Comparison of ENCODE assay signal across 22 mouse cellular contexts in genomic region chr9:61843513-61843912, GRCm38 (mm10).
DNase-seq lines count a peak whose midpoint lies in the region; ATAC-seq and TF ChIP-seq lines count a peak whose summit lies in the region.
"Had no signal": no experiment of that assay in that cellular context is flagged by ENCODE, and none has a peak within 500 bp of the region (broad histone marks: within the 10 kb centered on the region; RNA-seq: fewer than 3 reads in every experiment).

No protein-coding gene starts in this region.

- H3K9ac ChIP-seq in hindbrain, embryonic 14.5 days = no peak overlapping the region
- no peak overlapping the region for H3K9ac ChIP-seq in kidney, embryonic 14.5 days (ENCODE audit: low read depth, low read length)
- H3K9ac ChIP-seq in liver, adult 2 months (ENCODE audit: low read depth, low read length) = no peak overlapping the region
- no peak overlapping the region for H3K9ac ChIP-seq in liver, postnatal 0 days (replicated peaks)
- no peak overlapping the region for H3K9ac ChIP-seq in midbrain, embryonic 14.5 days (replicated peaks; ENCODE audit: low read length)
- H3K9ac ChIP-seq: embryonic facial prominence, embryonic 13.5 days; forebrain, embryonic 15.5 days; hindbrain, embryonic 12.5 days; limb, embryonic 15.5 days; midbrain, embryonic 12.5 days; neural tube, embryonic 13.5 days had no signal

- TF ChIP-seq EP300 in liver, postnatal 0 days (IDR thresholded peaks at IDR 0.05; ENCODE audit: low read depth) = no peak

- no peak for TF ChIP-seq POLR2A in liver, adult 2 months (IDR thresholded peaks at IDR 0.05; ENCODE audit: extremely low read depth, insufficient read depth, low read length)

- no peak overlapping the region for H3K4me3 ChIP-seq in hindbrain, embryonic 10.5 days
- no peak overlapping the region for H3K4me3 ChIP-seq in hindbrain, embryonic 14.5 days (replicated peaks; ENCODE audit: low read length)
- no peak overlapping the region for H3K4me3 ChIP-seq in kidney, embryonic 14.5 days (ENCODE audit: low read length)
- no peak overlapping the region for H3K4me3 ChIP-seq in liver, adult 2 months (ENCODE audit: insufficient read depth, low read depth, low read length)
- no peak overlapping the region for H3K4me3 ChIP-seq in liver, postnatal 0 days (ENCODE audit: low read depth, low read length)
- H3K4me3 ChIP-seq in midbrain, embryonic 14.5 days (replicated peaks; ENCODE audit: low read depth, low read length) = no peak overlapping the region
- H3K4me3 ChIP-seq: embryonic facial prominence, embryonic 13.5 days; forebrain, embryonic 15.5 days; hindbrain, embryonic 12.5 days; limb, embryonic 15.5 days; midbrain, embryonic 12.5 days; neural tube, embryonic 13.5 days had no signal

- no peaks in the 10 kb centered on the region for H3K36me3 ChIP-seq in hindbrain, embryonic 10.5 days
- H3K36me3 ChIP-seq in hindbrain, embryonic 14.5 days (replicated peaks; ENCODE audit: control insufficient read depth, insufficient read depth) = no peaks in the 10 kb centered on the region
- H3K36me3 ChIP-seq in kidney, embryonic 14.5 days (ENCODE audit: control insufficient read depth, insufficient read depth, low read length) = no peaks in the 10 kb centered on the region
- H3K36me3 ChIP-seq in liver, adult 2 months (ENCODE audit: control insufficient read depth, insufficient read depth, low read length) = no peaks in the 10 kb centered on the region
- H3K36me3 ChIP-seq in liver, postnatal 0 days (replicated peaks; ENCODE audit: insufficient read depth, low read length) = no peaks in the 10 kb centered on the region
- H3K36me3 ChIP-seq in midbrain, embryonic 14.5 days (ENCODE audit: control insufficient read depth, insufficient read depth, low read length) = no peaks in the 10 kb centered on the region
- H3K36me3 ChIP-seq: embryonic facial prominence, embryonic 13.5 days; forebrain, embryonic 15.5 days; hindbrain, embryonic 12.5 days; limb, embryonic 15.5 days; midbrain, embryonic 12.5 days; neural tube, embryonic 13.5 days had no signal

- no peak for ATAC-seq in hindbrain, embryonic 14.5 days (ENCODE audit: low FRiP score)
- ATAC-seq in kidney, embryonic 14.5 days (ENCODE audit: low FRiP score, low TSS enrichment) = peak; percentile 62; the same call in 1 of the 2 replicates
- peak; percentile 98 for ATAC-seq in liver, postnatal 0 days
- no peak for ATAC-seq in midbrain, embryonic 14.5 days (ENCODE audit: low FRiP score, low TSS enrichment)
- ATAC-seq: CD4-positive, CD25-positive, alpha-beta regulatory T cell, adult 4 months; forebrain, embryonic 15.5 days; inflammation-experienced regulatory T-cells, adult 6 months; Patski had no signal

- H3K27me3 ChIP-seq in hindbrain, embryonic 10.5 days (ENCODE audit: insufficient read depth, poor library complexity, severe bottlenecking) = no peaks in the 10 kb centered on the region
- H3K27me3 ChIP-seq in hindbrain, embryonic 14.5 days (ENCODE audit: control insufficient read depth, insufficient read depth, low read length) = no peaks in the 10 kb centered on the region
- H3K27me3 ChIP-seq in kidney, embryonic 14.5 days (ENCODE audit: control insufficient read depth, insufficient read depth, low read length) = no peaks in the 10 kb centered on the region
- H3K27me3 ChIP-seq in liver, adult 2 months (ENCODE audit: control insufficient read depth, insufficient read depth, low read length) = no peaks in the 10 kb centered on the region
- H3K27me3 ChIP-seq in liver, postnatal 0 days (ENCODE audit: insufficient read depth, low read length) = no peaks in the 10 kb centered on the region
- H3K27me3 ChIP-seq in midbrain, embryonic 14.5 days (ENCODE audit: control insufficient read depth, insufficient read depth, low read length) = no peaks in the 10 kb centered on the region
- H3K27me3 ChIP-seq: embryonic facial prominence, embryonic 13.5 days; forebrain, embryonic 15.5 days; hindbrain, embryonic 12.5 days; limb, embryonic 15.5 days; midbrain, embryonic 12.5 days; neural tube, embryonic 13.5 days; Patski had no signal

- H3K4me1 ChIP-seq in hindbrain, embryonic 10.5 days (replicated peaks) = peaks cover 20% of the 10 kb centered on the region
- H3K4me1 ChIP-seq in hindbrain, embryonic 14.5 days (replicated peaks; ENCODE audit: control insufficient read depth, insufficient read depth, low read length) = no peaks in the 10 kb centered on the region
- no peaks in the 10 kb centered on the region for H3K4me1 ChIP-seq in kidney, embryonic 14.5 days (ENCODE audit: control insufficient read depth, insufficient read depth, low read length)
- peaks cover 19% of the 10 kb centered on the region for H3K4me1 ChIP-seq in liver, adult 2 months (ENCODE audit: control insufficient read depth, insufficient read depth, low read length)
- peaks cover 7% of the 10 kb centered on the region; the same call in 1 of the 2 replicates for H3K4me1 ChIP-seq in liver, postnatal 0 days (ENCODE audit: insufficient read depth)
- no peaks in the 10 kb centered on the region for H3K4me1 ChIP-seq in midbrain, embryonic 14.5 days (ENCODE audit: control insufficient read depth, insufficient read depth, low read length)
- H3K4me1 ChIP-seq: forebrain, embryonic 15.5 days; hindbrain, embryonic 12.5 days; neural tube, embryonic 13.5 days had no signal

- 81% methylated on average over 8 of the region's 8 CpGs for WGBS in hindbrain, embryonic 10.5 days
- 77% methylated on average over 8 of the region's 8 CpGs for WGBS in hindbrain, embryonic 14.5 days
- 65% methylated on average over 8 of the region's 8 CpGs for WGBS in kidney, embryonic 14.5 days
- 28% methylated on average over 8 of the region's 8 CpGs for WGBS in liver, adult 2 months
- 58% methylated on average over 8 of the region's 8 CpGs for WGBS in liver, postnatal 0 days (ENCODE audit: insufficient replicate concordance)
- WGBS in midbrain, embryonic 14.5 days = 91% methylated on average over 8 of the region's 8 CpGs

- H3K79me2 ChIP-seq in liver, adult 2 months (ENCODE audit: control insufficient read depth, insufficient read depth, low read length) = no peaks in the 10 kb centered on the region

- peak overlapping the region; percentile 53; the same call in 1 of the 2 replicates for H3K27ac ChIP-seq in hindbrain, embryonic 10.5 days
- no peak overlapping the region for H3K27ac ChIP-seq in hindbrain, embryonic 14.5 days
- H3K27ac ChIP-seq in kidney, embryonic 14.5 days (ENCODE audit: low read depth, low read length) = no peak overlapping the region
- H3K27ac ChIP-seq in liver, adult 2 months (replicated peaks; ENCODE audit: insufficient read depth, low read depth, low read length) = no peak overlapping the region
- no peak overlapping the region for H3K27ac ChIP-seq in liver, postnatal 0 days (ENCODE audit: low read depth)
- no peak overlapping the region for H3K27ac ChIP-seq in midbrain, embryonic 14.5 days (replicated peaks; ENCODE audit: low read depth, low read length)
- H3K27ac ChIP-seq: embryonic facial prominence, embryonic 13.5 days; forebrain, embryonic 15.5 days; hindbrain, embryonic 12.5 days; limb, embryonic 15.5 days; midbrain, embryonic 12.5 days; neural tube, embryonic 13.5 days had no signal

- no peak for DNase-seq in hindbrain, embryonic 10.5 days (ENCODE audit: low spot score)
- DNase-seq in hindbrain, embryonic 14.5 days (ENCODE audit: low spot score) = no peak
- DNase-seq in liver, adult 2 months (ENCODE audit: extremely low read depth, low read depth, low spot score) = peak; percentile 99
- DNase-seq in liver, postnatal 0 days = peak; percentile 52
- no peak for DNase-seq in cerebellum, postnatal 25 days
- DNase-seq in midbrain, embryonic 14.5 days = no peak
- no peak for DNase-seq in layer of hippocampus, adult 9-11 months
- DNase-seq: adrenal gland, postnatal 14 days; cerebellum, postnatal 10 days; gastrocnemius, postnatal 36 days; layer of hippocampus, postnatal 36 days; right cerebral cortex, adult 18-20 months had no signal

- H3K4me2 ChIP-seq in hindbrain, embryonic 14.5 days (replicated peaks) = no peak overlapping the region
- H3K4me2 ChIP-seq in kidney, embryonic 14.5 days (replicated peaks; ENCODE audit: low read depth, low read length) = no peak overlapping the region
- no peak overlapping the region for H3K4me2 ChIP-seq in liver, postnatal 0 days (ENCODE audit: low read depth, low read length)
- H3K4me2 ChIP-seq in midbrain, embryonic 14.5 days (ENCODE audit: low read length) = no peak overlapping the region
- H3K4me2 ChIP-seq: embryonic facial prominence, embryonic 13.5 days; forebrain, embryonic 15.5 days; hindbrain, embryonic 12.5 days; limb, embryonic 15.5 days; midbrain, embryonic 12.5 days; neural tube, embryonic 13.5 days had no signal

- no peaks in the 10 kb centered on the region for H3K9me3 ChIP-seq in hindbrain, embryonic 10.5 days
- no peaks in the 10 kb centered on the region for H3K9me3 ChIP-seq in hindbrain, embryonic 14.5 days (ENCODE audit: control insufficient read depth, low read length)
- no peaks in the 10 kb centered on the region for H3K9me3 ChIP-seq in kidney, embryonic 14.5 days (ENCODE audit: control insufficient read depth, low read length)
- no peaks in the 10 kb centered on the region for H3K9me3 ChIP-seq in liver, postnatal 0 days (ENCODE audit: low read length)
- H3K9me3 ChIP-seq in midbrain, embryonic 14.5 days (ENCODE audit: control insufficient read depth, low read length) = no peaks in the 10 kb centered on the region
- H3K9me3 ChIP-seq: embryonic facial prominence, embryonic 13.5 days; forebrain, embryonic 15.5 days; hindbrain, embryonic 12.5 days; limb, embryonic 15.5 days; midbrain, embryonic 12.5 days; neural tube, embryonic 13.5 days had no signal

- TF ChIP-seq CTCF in liver, adult 2 months (IDR thresholded peaks at IDR 0.05; ENCODE audit: low read depth, low read length) = no peak
- no peak for TF ChIP-seq CTCF in liver, postnatal 0 days (IDR thresholded peaks at IDR 0.05; ENCODE audit: low read depth)

Comparison
In these comparisons a context has a peak if more than half of its experiments do, and no peak if none do; other contexts are left out.
1. DNase-seq: peak in liver, adult 2 months (single experiment) and liver, postnatal 0 days (single experiment); none in hindbrain, embryonic 10.5 days (single experiment), hindbrain, embryonic 14.5 days (single experiment), cerebellum, postnatal 25 days (0 of 2), midbrain, embryonic 14.5 days (single experiment) and layer of hippocampus, adult 9-11 months (single experiment).
2. ATAC-seq: peak in kidney, embryonic 14.5 days (single experiment) and liver, postnatal 0 days (single experiment); none in hindbrain, embryonic 14.5 days (single experiment) and midbrain, embryonic 14.5 days (single experiment).